Mouse (Mus musculus) MEL (cell line): ENCODE results near the gene Plcb4.

ENCODE experiments used
- CTCF ChIP-seq, 3 experiments: IDR thresholded peaks in 2 of 3; conservative IDR thresholded peaks in 1 of 3; 2 replicates each; pipeline ENCODE4 v1.5.1; 2011 to 2012; ENCODE audit warnings: low read length in 3 of 3, low read depth in 2 of 3, mild to moderate bottlenecking in 2 of 3, improper control_type of control experiment in 1 of 3, inconsistent platforms in 1 of 3, mixed read lengths in 1 of 3, moderate library complexity in 1 of 3; ENCODE audit not compliant: control insufficient read depth in 1 of 3, insufficient read depth in 1 of 3, poor library complexity in 1 of 3, severe bottlenecking in 1 of 3
- EP300 ChIP-seq, 2 experiments: IDR thresholded peaks; 2 replicates each; pipeline ENCODE4 v1.6.1; 2011; ENCODE audit warnings: improper control_type of control experiment in 2 of 2, low read length in 2 of 2, low read depth in 1 of 2, mild to moderate bottlenecking in 1 of 2
- ETS1 ChIP-seq: IDR thresholded peaks from 2 replicates; pipeline ENCODE4 v1.6.1; 2012; ENCODE audit warnings: low read depth, mild to moderate bottlenecking, inconsistent platforms, low read length, improper control_type of control experiment, moderate library complexity
- MXI1 ChIP-seq: IDR thresholded peaks from 2 replicates; pipeline ENCODE4 v1.6.1; 2011; ENCODE audit warnings: mild to moderate bottlenecking, low read depth, low read length, improper control_type of control experiment
- RAD21 ChIP-seq: IDR thresholded peaks from 2 replicates; pipeline ENCODE4 v1.6.1; 2011; ENCODE audit warnings: mild to moderate bottlenecking, low read depth, low read length, improper control_type of control experiment
- SMC3 ChIP-seq: IDR thresholded peaks from 2 replicates; pipeline ENCODE4 v1.6.1; 2011; ENCODE audit warnings: low read depth, low read length, improper control_type of control experiment

DNA sequence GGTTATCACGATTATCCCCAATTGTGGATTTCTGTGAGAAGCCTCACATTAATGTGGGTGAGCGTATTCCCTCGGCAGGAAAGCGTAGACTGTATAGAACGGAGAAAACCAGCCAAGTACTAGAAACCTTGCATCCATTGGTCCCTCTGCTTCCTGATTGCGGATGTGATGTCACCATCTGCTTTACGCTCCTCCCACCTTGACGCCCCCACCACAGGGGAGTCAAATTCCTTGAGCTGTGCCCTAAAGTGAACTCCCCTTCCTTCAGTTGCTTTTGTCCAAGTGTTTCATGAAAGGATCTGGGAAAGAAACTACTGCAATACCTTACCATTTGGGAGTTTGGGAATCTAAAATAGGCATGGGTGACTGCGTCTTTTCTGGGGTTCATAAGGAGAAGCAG is 111.4 kb downstream of the Plcb4 start:
- no peak for TF ChIP-seq MXI1
- TF ChIP-seq CTCF (IDR thresholded peaks at IDR 0.05 in 2 of 3, conservative IDR thresholded peaks at IDR 0.05 in 1 of 3; ENCODE audit: control insufficient read depth in 1 of 3, insufficient read depth in 1 of 3, low read depth in 2 of 3, low read length in 3 of 3, poor library complexity in 1 of 3, severe bottlenecking in 1 of 3), result no peak
- TF ChIP-seq EP300 (IDR thresholded peaks at IDR 0.05; ENCODE audit: low read depth in 1 of 2, low read length in 2 of 2), result no peak
- no peak for TF ChIP-seq SMC3
- no peak for TF ChIP-seq RAD21
- TF ChIP-seq ETS1, result no peak
